Mouse (Mus musculus) forebrain, embryonic 12.5 days (tissue): ENCODE data around the gene Rasa2. TPM values are rescaled to one million over a fixed set of nuclear protein-coding genes. Genes with fewer than 3 reads are reported as not detected.

ENCODE experiments used
- ATAC-seq: fragments of 200-750 bp; cut with Nextera tagmentation; 2 replicates; pipeline ENCODE4 v1.8.0; 2017; ENCODE audit warnings: moderate TSS enrichment; ENCODE audit not compliant: low FRiP score
- H3K27ac ChIP-seq: fragments of 300-500 bp; sonication (generic); 2 replicates; pipeline ENCODE4 v1.5.1; 2016; ENCODE audit warnings: mild to moderate bottlenecking
- H3K27me3 ChIP-seq: fragments of 300-500 bp; sonication (generic); 2 replicates; pipeline ENCODE4 v1.6.1; 2016; ENCODE audit warnings: mild to moderate bottlenecking
- H3K36me3 ChIP-seq: fragments of 300-500 bp; sonication (generic); replicated peaks from 2 replicates; pipeline ENCODE4 v1.6.1; 2016; ENCODE audit warnings: mild to moderate bottlenecking
- H3K4me1 ChIP-seq: fragments of 300-500 bp; sonication (generic); 2 replicates; pipeline ENCODE4 v1.6.1; 2016
- H3K4me2 ChIP-seq: fragments of 300-500 bp; sonication (generic); 2 replicates; pipeline ENCODE4 v1.6.1; 2016; ENCODE audit warnings: mild to moderate bottlenecking, moderate library complexity
- H3K4me3 ChIP-seq: fragments of 300-500 bp; sonication (generic); replicated peaks from 2 replicates; pipeline ENCODE4 v1.5.1; 2016; ENCODE audit warnings: mild to moderate bottlenecking
- H3K9ac ChIP-seq: fragments of 300-500 bp; sonication (generic); 2 replicates; pipeline ENCODE4 v1.6.1; 2016; ENCODE audit warnings: mild to moderate bottlenecking
- H3K9me3 ChIP-seq: fragments of 300-500 bp; sonication (generic); 2 replicates; pipeline ENCODE4 v1.6.1; 2016
- WGBS: fragments of 180-500 bp; shearing (Covaris S2); methylation state at CpG from one replicate; pipeline ENCODE4 v1.1.7; 2016; 5-methylcytosine and 5-hydroxymethylcytosine counted together
- polyA plus RNA-seq: library from polyadenylated mRNA; unstranded; fragments of >200 nt; fragmentation: Nextera tagmentation; extraction: Ambion mirVana; gene quantifications from 2 replicates; pipeline ENCODE4 v1.2.1, GENCODE M21; 2016

Gene Rasa2
- polyA plus RNA-seq, 1 experiment from 2014 or later: 18.8 TPM

GRCm38 (mm10) chr9:96612297-96612696 is 19.1 kb downstream of the Rasa2 start:
- Histone ChIP-seq H3K27me3 (no peaks in the 10 kb centered on the region), H3K4me3 (no peak overlapping the region), H3K4me2 (no peak overlapping the region), H3K9ac (no peak overlapping the region), H3K4me1 (peaks cover 6% of the 10 kb centered on the region; the same call in 1 of the 2 replicates), H3K9me3 (no peaks in the 10 kb centered on the region), H3K27ac (no peak overlapping the region), H3K36me3 (peaks cover 13% of the 10 kb centered on the region)
- no peak for ATAC-seq
- 84% methylated on average over 3 of the region's 3 CpGs for WGBS

DNA sequence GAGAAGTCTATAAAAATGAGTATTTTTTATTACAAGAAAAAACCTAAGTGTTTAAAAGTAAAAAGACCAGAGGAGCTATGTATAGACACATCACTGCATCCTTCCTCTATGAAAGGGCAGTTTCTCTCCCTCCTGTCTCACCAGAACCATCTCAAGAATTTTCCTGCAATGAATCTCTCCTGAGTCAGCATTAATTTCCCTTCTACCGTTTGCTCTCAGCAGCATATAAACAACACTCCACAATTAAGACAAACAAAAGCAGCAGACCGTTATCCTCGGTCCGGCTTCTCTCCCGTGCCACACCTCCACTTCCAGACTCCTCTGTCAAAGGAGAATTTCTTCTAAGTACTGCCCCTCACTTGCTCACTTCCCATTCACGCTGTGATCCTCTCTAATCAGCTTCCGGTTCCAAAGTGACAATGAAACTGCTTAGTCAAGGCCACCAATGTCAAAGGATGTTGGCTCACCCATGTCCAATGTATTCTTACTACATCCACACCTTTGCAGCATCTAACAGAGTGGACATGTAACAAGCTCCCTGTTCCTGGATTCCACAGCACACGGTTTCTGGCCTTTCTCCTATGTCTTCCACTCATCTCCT is 19.6 kb downstream of the Rasa2 start:
- Histone ChIP-seq H3K4me1 (peaks cover 6% of the 10 kb centered on the region; the same call in 1 of the 2 replicates), H3K4me3 (no peak overlapping the region), H3K27me3 (no peaks in the 10 kb centered on the region), H3K27ac (no peak overlapping the region), H3K4me2 (no peak overlapping the region), H3K36me3 (peaks cover 18% of the 10 kb centered on the region), H3K9ac (no peak overlapping the region), H3K9me3 (peaks cover 4% of the 10 kb centered on the region; the same call in 1 of the 2 replicates)
- ATAC-seq: no peak
- WGBS: 43% methylated on average over 8 of the region's 8 CpGs

DNA sequence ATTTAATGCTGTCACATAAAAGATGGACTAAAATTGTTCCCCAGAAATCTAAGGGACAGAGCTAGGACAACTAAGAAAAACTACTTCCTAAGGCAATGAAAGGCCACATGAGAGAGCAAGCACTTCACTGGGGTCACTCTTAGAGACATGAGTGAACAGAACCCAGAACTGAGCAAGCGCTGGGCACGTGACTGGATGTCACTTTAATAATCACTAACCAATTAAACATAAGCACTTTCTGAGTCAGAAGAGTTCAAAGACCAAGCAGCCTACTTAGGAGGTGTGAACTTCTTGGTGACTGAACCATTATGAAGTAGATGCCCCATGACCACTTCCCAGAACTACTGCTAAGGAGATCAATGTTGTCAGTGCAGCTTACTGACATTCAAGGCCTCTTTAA is 20.6 kb downstream of the Rasa2 start:
- Histone ChIP-seq H3K27ac (no peak overlapping the region), H3K9ac (no peak overlapping the region), H3K27me3 (no peaks in the 10 kb centered on the region), H3K4me1 (peaks cover 6% of the 10 kb centered on the region; the same call in 1 of the 2 replicates), H3K9me3 (peaks cover 5% of the 10 kb centered on the region; the same call in 1 of the 2 replicates), H3K4me3 (no peak overlapping the region), H3K36me3 (peaks cover 21% of the 10 kb centered on the region), H3K4me2 (no peak overlapping the region)
- WGBS: 93% methylated on average over 2 of the region's 2 CpGs
- no peak for ATAC-seq

DNA sequence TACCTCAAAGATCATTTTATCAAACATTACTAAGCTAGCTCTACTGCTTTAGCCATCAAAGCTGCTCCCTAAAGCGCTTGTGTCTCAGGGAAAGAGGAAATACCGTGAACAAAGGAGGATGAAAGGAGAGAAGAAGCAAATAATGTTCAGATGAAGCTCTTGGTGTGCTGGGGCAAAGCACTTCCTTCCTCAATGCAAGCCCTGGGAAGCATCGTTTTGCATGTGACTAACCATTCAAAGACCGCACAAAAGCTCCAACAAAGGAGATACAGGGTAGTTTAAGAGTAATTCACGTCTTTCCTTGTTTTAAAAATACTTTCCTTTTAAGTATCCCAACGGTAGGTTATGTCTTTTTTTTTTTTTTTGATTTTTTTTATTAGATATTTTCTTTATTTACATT is 28.0 kb downstream of the Rasa2 start:
- no peak for ATAC-seq
- Histone ChIP-seq H3K9me3 (peaks cover 5% of the 10 kb centered on the region; the same call in 1 of the 2 replicates), H3K27me3 (no peaks in the 10 kb centered on the region), H3K36me3 (peaks cover 24% of the 10 kb centered on the region), H3K27ac (no peak overlapping the region), H3K4me2 (no peak overlapping the region), H3K4me3 (no peak overlapping the region), H3K9ac (no peak overlapping the region), H3K4me1 (no peaks in the 10 kb centered on the region)
- WGBS: 18% methylated on average over 6 of the region's 6 CpGs

- Histone ChIP-seq H3K36me3 (0 out of 2 replicates have a peak, but pooled peaks cover under 1% of the 10 kb centered on the region), H3K4me3 (no peak overlapping the region), H3K4me1 (no peaks in the 10 kb centered on the region), H3K27me3 (no peaks in the 10 kb centered on the region), H3K4me2 (no peak overlapping the region), H3K9me3 (no peaks in the 10 kb centered on the region), H3K27ac (no peak overlapping the region), H3K9ac (no peak overlapping the region)
- ATAC-seq: no peak
- WGBS: 83% methylated on average over 1 of the region's 1 CpGs
Observed at GRCm38 (mm10) chr9:96597899-96598298, 33.5 kb downstream of the Rasa2 start.

- H3K9ac ChIP-seq: no peak overlapping the region
- no peaks in the 10 kb centered on the region for H3K27me3 ChIP-seq
- H3K36me3 ChIP-seq: peaks cover 9% of the 10 kb centered on the region; the same call in 1 of the 2 replicates
- 94% methylated on average over 11 of the region's 11 CpGs for WGBS
- H3K27ac ChIP-seq: no peak overlapping the region
- H3K4me3 ChIP-seq: no peak overlapping the region
- no peaks in the 10 kb centered on the region for H3K9me3 ChIP-seq
- no peak for ATAC-seq
- no peaks in the 10 kb centered on the region for H3K4me1 ChIP-seq
- no peak overlapping the region for H3K4me2 ChIP-seq
Observed at GRCm38 (mm10) chr9:96592670-96593600, 38.5 kb downstream of the Rasa2 start.

DNA sequence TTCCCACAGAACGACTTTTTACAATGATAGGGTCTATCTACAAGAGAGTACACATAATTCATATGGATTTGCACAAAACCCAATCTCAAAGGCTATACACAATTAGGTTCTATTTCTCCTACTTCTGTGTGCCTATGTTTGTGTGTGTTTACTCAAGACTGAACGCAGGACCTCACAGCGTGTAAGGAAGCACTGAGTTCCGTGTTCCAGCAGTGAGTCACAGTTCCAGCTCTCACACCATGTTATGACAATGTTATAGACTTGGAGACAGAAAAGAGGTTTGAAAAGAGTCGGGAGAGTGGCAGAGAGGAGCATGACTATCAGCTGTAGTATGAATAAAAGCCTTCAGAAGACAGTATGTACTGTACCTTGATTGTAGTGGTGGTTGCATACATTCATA is 42.1 kb downstream of the Rasa2 start:
- Histone ChIP-seq H3K4me1 (no peaks in the 10 kb centered on the region), H3K4me3 (no peak overlapping the region), H3K9ac (no peak overlapping the region), H3K36me3 (peaks cover 14% of the 10 kb centered on the region; the same call in 1 of the 2 replicates), H3K4me2 (no peak overlapping the region), H3K27me3 (no peaks in the 10 kb centered on the region), H3K9me3 (no peaks in the 10 kb centered on the region), H3K27ac (no peak overlapping the region)
- ATAC-seq: no peak
- 94% methylated on average over 5 of the region's 5 CpGs for WGBS

- ATAC-seq: no peak
- Histone ChIP-seq H3K27me3 (no peaks in the 10 kb centered on the region), H3K4me3 (no peak overlapping the region), H3K36me3 (0 out of 2 replicates have a peak, but pooled peaks cover 10% of the 10 kb centered on the region), H3K9ac (no peak overlapping the region), H3K4me2 (no peak overlapping the region), H3K27ac (no peak overlapping the region), H3K4me1 (no peaks in the 10 kb centered on the region), H3K9me3 (no peaks in the 10 kb centered on the region)
- 97% methylated on average over 2 of the region's 2 CpGs for WGBS
Observed at GRCm38 (mm10) chr9:96583496-96583895, 47.9 kb downstream of the Rasa2 start.

GRCm38 (mm10) chr9:96583076-96583475 is 48.3 kb downstream of the Rasa2 start:
- Histone ChIP-seq H3K4me3 (no peak overlapping the region), H3K4me1 (no peaks in the 10 kb centered on the region), H3K27me3 (no peaks in the 10 kb centered on the region), H3K27ac (no peak overlapping the region), H3K36me3 (0 out of 2 replicates have a peak, but pooled peaks cover 10% of the 10 kb centered on the region), H3K9me3 (no peaks in the 10 kb centered on the region), H3K9ac (no peak overlapping the region), H3K4me2 (no peak overlapping the region)
- ATAC-seq: no peak
- 92% methylated on average over 2 of the region's 2 CpGs for WGBS

DNA sequence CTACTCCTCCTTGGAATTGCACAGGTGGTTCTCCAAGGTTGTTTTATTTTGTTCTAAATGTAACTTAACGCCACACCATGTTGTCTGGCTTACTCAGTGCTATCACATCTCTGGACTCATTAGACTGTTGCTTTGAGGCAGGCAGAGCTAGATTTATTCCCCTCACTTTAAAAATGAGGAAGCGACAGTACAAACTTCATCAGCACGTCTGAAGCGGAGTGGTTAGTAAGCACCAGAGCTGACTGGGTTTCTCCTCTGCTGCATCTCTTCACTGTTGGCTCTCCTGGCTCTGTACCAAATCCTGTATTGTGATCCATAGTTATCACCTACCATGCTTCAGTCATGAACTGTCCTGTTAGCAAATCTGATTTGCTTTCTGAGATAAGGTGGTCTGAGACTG is 53.2 kb downstream of the Rasa2 start:
- 89% methylated on average over 4 of the region's 4 CpGs for WGBS
- Histone ChIP-seq H3K9ac (no peak overlapping the region), H3K4me3 (no peak overlapping the region), H3K9me3 (no peaks in the 10 kb centered on the region), H3K36me3 (0 out of 2 replicates have a peak, but pooled peaks cover 5% of the 10 kb centered on the region), H3K27ac (no peak overlapping the region), H3K4me1 (no peaks in the 10 kb centered on the region), H3K4me2 (no peak overlapping the region), H3K27me3 (no peaks in the 10 kb centered on the region)
- no peak for ATAC-seq

DNA sequence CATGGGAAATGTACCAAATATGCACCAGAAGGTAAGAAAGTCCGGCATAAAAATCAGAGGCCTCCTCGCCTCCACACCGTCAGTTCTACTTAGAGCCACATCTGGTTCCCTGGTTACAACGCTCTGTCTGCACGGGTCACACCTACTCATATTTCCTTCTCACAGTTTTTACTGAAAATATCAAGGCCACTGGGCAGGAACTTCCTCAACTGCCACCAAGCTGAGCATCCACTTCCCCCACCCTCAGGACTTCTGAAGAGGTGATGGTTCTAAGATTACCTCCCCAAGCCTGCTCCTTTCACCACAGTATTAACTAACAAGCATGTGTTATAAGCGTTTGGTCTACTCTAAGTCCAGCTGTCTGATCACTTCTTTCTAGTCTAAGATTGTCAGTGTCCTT is 53.7 kb downstream of the Rasa2 start:
- Histone ChIP-seq H3K27ac (no peak overlapping the region), H3K27me3 (no peaks in the 10 kb centered on the region), H3K4me1 (no peaks in the 10 kb centered on the region), H3K4me2 (no peak overlapping the region), H3K9me3 (no peaks in the 10 kb centered on the region), H3K4me3 (no peak overlapping the region), H3K36me3 (0 out of 2 replicates have a peak, but pooled peaks cover 5% of the 10 kb centered on the region), H3K9ac (no peak overlapping the region)
- 80% methylated on average over 6 of the region's 6 CpGs for WGBS
- no peak for ATAC-seq

DNA sequence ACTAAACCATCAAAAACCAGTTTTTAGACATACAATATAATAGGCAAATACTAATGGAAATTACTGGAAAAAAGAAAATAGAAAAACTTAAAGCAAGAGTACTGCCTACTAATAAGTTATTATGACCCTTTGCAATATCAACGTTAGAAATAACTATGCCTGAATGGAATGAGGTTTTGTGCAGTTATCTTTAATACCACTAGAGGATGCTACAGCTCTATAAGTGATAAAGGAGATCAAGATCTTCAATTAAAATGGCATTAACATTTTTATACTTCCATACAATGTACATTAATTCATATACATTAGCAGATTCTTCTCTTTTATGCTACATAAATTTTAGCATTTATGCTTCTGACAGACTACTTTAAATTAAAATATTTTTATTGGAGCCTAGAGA is 58.2 kb downstream of the Rasa2 start:
- no peaks in the 10 kb centered on the region for H3K27me3 ChIP-seq
- H3K27ac ChIP-seq: no peak overlapping the region
- H3K4me1 ChIP-seq: no peaks in the 10 kb centered on the region
- H3K9me3 ChIP-seq: no peaks in the 10 kb centered on the region
- 9% methylated on average over 1 of the region's 1 CpGs for WGBS
- H3K36me3 ChIP-seq: peaks cover 8% of the 10 kb centered on the region; the same call in 1 of the 2 replicates
- no peak overlapping the region for H3K4me3 ChIP-seq
- no peak for ATAC-seq
- H3K9ac ChIP-seq: no peak overlapping the region
- no peak overlapping the region for H3K4me2 ChIP-seq
